Mouse (Mus musculus) common myeloid progenitor, adult 5-6 weeks (primary cell): ENCODE data around the gene Gbp2. TPM values are rescaled to one million over a fixed set of nuclear protein-coding genes. Genes with fewer than 3 reads are reported as not detected.
A peak's percentile ranks its signal among the peaks of the same experiment; 100 is the strongest.
"Not testable (repeated sequence)": the region's sequence is repeated elsewhere in the genome, so short reads cannot be mapped to it uniquely, and the experiment has no call there.

Source experiments
- ATAC-seq: replicated peaks from 2 replicates; pipeline ENCODE4 v1.8.0; 2016; ENCODE audit warnings: low read depth, mild to moderate bottlenecking, moderate TSS enrichment, inconsistent platforms; ENCODE audit not compliant: poor library complexity, severe bottlenecking
- total RNA-seq: library from RNA; stranded (forward); fragments of 200-1000, 187-1606 nt; gene quantifications from 2 replicates; pipeline ENCODE4 v1.2.3, GENCODE M21; 2017

Gbp2 gene
- 16.2 and 19.8 TPM in 2 replicates for total RNA-seq

- ATAC-seq = peak; percentile 56
Measured at GRCm38 (mm10) chr3:142620111-142620955, at the start of gene Gbp2. Gbp2 (plus strand) TSS chr3:142620602.

DNA sequence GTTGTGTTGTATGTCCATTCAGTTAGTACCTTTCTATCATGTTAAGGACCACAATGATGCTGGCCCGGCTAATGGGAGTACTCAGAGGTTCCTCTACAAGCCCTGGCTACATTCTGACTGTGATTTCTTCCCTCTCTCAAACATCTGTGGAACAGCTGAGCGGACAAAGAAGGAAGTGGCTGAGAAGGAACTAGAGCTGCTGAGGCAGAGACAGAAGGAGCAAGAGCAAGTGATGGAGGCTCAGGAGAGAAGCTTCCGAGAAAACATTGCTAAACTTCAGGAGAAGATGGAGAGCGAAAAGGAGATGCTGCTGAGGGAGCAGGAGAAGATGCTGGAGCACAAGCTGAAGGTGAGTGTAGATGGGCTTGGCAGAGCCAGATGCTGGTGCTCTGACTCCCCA is 49.7 kb upstream of the Gbp2 start:
- ATAC-seq = no peak

GRCm38 (mm10) chr3:142577108-142577507 is 43.3 kb upstream of the Gbp2 start:
- peak; percentile 79 for ATAC-seq

DNA sequence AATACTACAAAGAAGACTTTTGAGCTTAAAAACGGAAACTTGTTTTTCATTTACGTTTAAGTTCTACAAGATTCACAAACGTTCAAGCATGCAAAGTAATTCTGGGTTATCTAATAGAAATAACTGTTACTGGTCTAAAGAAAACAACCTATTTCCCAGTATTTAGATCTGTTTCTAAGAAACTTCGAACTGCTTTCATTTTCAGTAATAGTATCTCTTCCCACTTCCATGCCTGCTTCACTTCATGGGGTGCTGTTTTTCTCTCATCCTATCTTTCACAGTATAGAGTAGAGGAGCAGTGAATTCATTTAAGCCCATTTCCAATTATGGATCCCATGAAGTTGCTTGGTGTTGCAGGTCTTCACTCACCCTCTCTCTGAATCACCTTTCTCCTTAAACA is 42.1 kb upstream of the Gbp2 start:
- ATAC-seq = no peak

- ATAC-seq = no peak
Measured at GRCm38 (mm10) chr3:142583067-142583466, 37.3 kb upstream of the Gbp2 start.

DNA sequence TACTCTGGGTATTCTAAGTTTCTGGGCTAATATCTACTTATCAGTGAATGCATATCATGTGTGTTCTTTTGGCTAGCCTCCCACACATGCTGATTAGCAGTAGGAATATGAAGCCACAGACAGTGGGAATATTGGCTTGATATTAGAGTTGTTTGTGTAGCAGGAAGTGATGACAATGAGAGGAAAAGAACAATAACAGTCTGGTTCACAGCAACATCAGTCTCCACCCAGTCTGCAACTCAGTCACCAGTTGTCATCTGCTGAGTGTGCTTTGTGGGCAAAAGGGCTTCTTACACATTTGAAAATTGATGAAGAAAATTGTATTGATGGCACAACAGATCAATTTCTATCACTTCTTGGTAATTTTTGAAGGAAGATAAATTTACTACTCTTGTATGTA is 33.0 kb upstream of the Gbp2 start:
- no peak for ATAC-seq

DNA sequence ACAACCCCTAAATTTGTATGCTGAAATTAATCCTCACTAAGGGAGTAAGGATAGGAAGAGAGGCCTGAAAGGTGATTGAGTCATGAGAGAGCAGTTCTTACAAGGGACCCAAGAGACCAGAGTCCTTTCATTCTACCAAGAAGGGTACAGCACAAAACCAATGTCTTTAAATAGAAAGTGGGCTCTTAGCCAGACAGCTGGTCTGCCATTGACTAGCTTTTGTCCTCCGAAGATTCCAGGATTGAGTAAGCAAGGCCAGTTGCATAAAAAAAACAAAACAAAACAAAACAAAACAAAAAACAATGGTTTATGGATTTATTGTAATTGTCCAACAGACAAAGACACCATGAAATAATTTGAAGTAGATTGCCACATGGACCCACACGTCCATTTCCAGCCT is 31.5 kb upstream of the Gbp2 start:
- no peak for ATAC-seq

- peak; percentile 66 for ATAC-seq
Measured at GRCm38 (mm10) chr3:142590431-142591067, 29.9 kb upstream of the Gbp2 start.

DNA sequence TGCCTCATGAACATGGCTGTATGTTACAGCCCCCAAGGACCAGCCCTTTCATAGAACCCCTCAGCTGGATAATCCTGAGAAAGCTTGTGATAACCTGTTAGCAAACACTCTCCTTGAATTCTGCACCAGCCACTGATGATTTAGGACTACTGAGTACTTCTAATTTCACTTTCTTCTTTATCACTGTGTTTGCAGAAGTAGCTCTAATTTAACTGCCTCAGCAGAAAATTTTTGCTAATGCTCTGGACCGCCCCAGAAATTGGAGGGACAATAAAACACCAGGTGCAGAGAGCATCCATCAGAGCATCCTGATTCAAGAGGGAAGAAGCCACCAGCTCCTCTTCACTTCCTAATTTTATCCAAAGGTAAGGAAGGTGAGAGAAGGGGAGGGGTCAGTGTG is 25.9 kb upstream of the Gbp2 start, which contains the start of gene Gbp2b:
Gene Gbp2b, plus strand, starts transcription at position 301 of the 400 bp plus-strand sequence.
- no peak for ATAC-seq

DNA sequence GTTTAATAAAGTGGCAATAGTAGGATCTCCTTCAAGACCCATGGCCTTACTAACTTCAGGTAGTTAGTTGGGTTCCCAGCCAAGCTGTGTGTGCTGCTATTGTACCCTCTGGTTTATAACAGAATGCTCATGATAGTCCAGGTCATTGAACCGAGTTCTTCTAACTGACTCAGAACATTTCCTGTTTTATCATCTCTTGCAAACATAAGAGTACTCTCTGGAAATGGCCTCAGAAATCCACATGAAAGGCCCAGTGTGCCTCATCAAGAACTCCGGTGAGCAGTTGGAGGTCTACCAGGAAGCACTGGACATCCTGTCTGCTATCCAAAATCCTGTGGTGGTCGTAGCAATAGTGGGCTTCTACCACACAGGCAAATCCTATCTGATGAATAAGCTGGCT is 22.5 kb upstream of the Gbp2 start:
- ATAC-seq = no peak

- no peak for ATAC-seq
Measured at GRCm38 (mm10) chr3:142601675-142602074, 18.7 kb upstream of the Gbp2 start.

DNA sequence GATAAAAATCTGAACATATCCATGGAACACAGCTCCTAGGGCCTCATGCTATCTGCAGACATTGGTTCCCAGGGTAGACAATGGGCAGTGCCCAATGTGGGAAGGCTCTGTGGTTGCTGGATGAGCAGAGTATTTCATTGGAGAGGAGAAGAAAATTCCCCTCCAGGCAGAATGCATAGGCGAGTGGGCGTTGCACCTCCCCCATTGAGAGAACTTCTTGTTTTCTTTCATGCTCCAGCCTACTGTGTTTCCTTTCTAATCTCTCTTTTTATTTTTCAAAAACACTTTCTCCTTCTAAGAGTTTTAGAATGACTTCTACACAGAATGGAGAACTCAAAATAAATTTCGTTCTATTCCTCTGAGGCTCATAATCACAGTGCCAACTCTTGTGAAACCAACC is 1.7 kb upstream of the Gbp2 start:
- no peak for ATAC-seq

DNA sequence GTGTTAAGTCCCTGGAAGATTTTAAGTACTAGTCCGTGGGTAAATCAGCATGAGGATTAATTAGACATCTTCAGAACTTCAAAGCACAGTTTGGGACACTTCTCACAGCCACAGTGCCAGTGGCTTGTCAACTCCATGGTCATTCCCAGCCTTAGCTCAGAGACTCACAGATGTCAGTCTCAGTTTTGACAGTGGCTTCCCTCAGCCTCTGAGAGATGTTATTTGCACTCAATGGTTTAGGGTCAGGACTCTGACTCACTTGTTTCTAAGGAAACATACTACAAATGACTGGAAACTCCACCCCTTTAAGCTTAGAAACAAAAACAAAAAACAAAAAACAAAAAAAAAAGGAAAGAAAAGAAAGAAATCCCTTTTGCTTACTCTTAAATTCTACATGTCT is 796 bp upstream of the Gbp2 start:
- ATAC-seq = peak; percentile 39; the same call in 1 of the 2 replicates

GRCm38 (mm10) chr3:142620956-142621562 is 657 bp downstream of the Gbp2 start:
- ATAC-seq = peak; percentile 83

- ATAC-seq = peak; percentile 93
Measured at GRCm38 (mm10) chr3:142630385-142630784, 10.0 kb downstream of the Gbp2 start.

GRCm38 (mm10) chr3:142640201-142640600 is 19.8 kb downstream of the Gbp2 start:
- ATAC-seq = peak; percentile 88

DNA sequence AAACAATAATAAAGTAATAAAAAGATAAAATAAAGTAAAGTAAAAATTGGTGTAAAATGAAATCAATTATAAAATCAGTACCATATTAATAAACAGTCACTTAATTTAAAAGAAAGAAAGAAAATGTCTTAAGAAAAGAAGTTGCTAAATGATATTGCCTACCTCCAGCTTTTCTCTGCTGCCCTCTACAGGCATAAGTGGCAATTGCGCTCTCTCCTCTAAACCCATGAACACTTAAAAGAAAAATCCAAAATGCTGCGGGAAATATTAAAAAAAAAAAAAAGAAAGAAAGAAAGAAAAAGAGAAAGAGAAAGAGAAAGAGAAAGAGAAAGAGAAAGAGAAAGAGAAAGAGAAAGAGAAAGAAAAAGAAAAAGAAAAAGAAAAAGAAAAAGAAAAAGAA is 25.5 kb downstream of the Gbp2 start:
- ATAC-seq = peak; percentile 85

- ATAC-seq = not testable (repeated sequence)
Measured at GRCm38 (mm10) chr3:142647836-142648235, 27.4 kb downstream of the Gbp2 start.

- no peak for ATAC-seq
Measured at GRCm38 (mm10) chr3:142650205-142650604, 29.8 kb downstream of the Gbp2 start.

GRCm38 (mm10) chr3:142664723-142665122 is 44.3 kb downstream of the Gbp2 start:
- ATAC-seq = no peak

- peak; percentile 71 for ATAC-seq
Measured at GRCm38 (mm10) chr3:142674607-142675006, 54.2 kb downstream of the Gbp2 start.
